Mouse (Mus musculus) lung, postnatal 25 days (tissue): Measurements from ENCODE around the gene Hoxa3.

Experiments used
- DNase-seq: peaks from one replicate; pipeline ENCODE4 v3.0.0; 2022; ENCODE audit warnings: low spot score

Gene Hoxa3

DNA sequence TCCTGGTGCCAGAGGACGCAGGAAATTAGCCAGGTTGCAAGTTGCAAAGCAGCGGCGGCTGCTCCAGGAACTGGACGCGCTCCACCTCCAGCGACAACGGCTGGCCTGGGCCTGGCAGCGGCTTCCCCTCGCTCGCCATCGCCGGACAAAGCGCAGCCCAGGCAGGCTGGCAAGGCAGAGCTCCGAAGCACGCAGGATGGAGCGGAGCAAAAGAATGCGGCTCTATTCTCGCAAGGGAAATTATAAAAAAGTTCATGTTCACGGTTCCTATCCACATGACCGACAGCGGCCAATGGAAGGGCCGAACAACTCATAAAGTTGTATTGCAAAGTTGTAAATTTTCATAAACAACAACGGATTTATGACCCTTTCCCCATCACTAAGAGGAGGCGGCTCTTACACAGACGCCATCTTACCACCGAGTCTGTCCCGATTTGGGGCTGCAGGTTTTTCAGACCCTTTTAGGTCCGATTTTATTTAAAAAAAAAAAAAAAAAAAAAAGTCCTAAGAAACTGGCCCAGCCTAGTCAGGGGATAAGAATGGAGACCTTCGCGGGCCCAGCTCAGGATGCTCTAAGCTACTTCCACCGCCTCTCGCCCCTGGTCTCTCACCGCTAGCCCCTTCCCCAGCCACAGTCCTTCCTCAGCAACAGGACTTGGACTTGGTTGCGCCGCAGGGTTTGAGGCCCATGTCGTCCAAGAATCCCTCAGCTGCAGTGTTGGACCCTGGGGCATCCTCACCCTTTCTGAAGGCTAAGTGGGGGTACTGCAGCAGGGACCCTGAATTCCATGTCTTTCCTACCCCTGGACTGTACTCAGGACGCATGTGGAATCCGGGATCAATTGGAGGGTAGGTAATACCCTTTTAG is at the start of gene Hoxa3, which contains the start of gene Gm28308:
Hoxa3 (minus strand) TSS at position 218 of the 868 bp plus-strand sequence.
Gm28308 (minus strand) TSS at position 221 of the 868 bp plus-strand sequence.
- DNase-seq = no peak

DNA sequence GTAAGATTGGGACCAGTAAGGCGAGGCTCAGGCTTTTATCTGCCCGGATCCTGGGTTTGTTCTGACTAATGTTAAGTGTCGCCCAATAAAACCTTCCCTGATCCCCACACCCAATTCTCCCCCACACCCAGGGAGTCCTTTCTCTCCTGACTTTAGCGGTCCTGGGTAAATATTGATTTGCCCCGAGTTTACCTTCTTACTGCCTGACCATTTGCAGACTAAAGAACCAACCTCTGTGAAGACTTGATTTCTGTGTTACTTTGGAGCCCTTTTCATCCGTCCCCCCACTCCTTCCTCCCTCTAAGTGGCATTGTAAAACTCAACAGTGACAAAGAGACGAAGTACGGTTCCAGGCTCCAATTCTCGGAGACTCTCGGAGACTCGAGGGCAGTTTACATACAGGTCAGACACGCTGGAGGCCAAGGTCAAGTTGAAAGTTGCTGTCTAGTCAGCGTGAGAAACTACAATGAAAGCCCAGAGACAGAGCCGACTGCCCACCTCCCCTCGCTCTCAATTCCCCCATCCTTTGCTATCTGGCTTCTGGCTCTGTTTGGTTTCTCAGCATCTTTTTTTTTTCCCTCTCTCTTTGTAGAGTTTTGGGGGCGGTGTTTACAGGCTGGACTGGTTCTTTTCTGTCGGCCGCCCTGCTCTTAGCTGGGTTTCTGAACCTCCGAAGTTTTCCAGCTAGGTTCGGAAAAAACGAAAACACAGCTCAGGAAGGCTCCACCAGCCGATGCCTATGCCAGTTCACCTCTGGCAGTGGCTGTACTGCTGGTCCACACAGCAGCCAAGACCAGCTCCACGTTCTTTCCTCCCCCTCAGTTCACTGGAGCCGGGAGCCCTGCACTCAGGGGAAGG is 49.6 kb upstream of the Hoxa3 start:
- DNase-seq = no peak

DNA sequence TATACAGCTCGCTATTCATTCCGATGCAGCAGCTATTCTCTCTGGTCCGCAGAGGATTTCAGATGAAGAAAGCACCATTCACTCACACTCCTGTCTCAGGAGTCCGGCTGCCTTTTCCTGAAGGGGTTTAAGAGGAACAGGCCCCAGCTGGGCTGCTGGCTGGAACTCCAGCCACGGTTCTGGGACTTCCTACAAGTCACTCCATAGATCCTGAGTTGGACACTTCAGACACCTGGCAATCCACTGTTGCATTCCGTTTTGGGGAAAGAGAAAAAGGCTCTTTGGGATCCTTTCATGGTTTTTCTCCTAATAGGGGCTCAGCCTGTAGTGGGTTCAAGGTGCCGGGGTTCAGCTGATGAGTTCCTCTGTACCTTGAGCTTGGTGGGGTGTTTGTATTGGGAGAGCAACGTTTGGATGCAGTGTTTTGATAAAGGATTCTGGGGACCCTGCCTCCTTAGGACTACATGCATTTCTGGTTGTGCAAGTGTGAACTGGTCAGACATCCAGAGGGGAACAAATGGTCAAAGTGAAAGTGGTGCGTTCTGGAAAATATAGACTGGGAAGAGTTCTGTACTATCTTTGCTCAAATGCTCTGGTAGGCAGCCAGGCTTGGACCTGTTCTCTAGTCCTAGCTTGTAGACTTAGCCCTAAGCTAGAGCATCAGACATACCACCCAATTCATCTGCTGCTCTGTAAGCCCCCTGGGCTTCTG is 48.8 kb upstream of the Hoxa3 start:
- no peak for DNase-seq

- DNase-seq = no peak
These were observed 47.8 kb upstream of the Hoxa3 start, which contains the start of gene Hoxa13 for GRCm38 (mm10) chr6:52260654-52261575. Gene Hoxa13, minus strand, starts transcription at chr6:52260880.

DNA sequence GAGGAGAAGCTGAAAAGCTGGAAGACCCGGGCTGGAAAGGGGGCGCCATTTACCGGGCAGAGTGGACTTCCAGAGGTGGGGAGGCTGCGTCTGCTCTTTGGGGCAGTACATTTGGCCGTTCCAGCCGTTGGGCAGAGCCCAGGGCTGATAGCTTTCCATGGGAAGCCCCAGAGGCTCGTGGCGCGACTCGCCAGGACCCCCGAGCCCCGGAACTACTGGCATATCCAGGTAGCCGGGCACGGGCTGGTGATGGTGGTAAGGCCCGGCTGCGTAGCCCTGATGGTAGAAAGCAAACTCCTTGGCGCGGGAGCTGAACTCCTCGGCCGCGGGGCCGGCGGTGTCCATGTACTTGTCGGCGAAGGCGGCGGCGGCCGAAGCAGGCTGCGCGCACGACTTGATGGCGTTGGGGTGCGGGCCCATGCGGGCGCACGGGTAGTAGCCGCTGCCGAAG is 46.7 kb upstream of the Hoxa3 start:
- DNase-seq = no peak

- no peak for DNase-seq
These were observed 46.1 kb upstream of the Hoxa3 start for GRCm38 (mm10) chr6:52259081-52259790.

DNA sequence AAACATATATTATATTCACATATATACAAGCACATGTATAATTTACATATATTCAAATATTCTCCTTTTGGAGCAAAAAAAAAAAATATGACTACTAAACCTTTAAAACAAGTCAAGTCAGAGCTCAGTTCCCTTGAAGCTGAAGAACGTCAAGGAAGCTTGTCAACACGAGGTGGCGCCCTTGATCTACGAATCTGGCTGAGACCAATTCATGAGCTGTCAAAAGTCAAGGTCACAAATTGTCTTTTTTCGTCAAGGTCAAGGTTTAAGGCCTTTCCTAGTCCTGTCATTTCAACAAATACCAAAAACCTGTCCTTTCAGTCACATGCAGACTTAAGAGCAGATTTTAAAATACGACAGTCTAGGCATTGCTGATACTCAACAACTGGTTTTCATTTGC is 43.8 kb upstream of the Hoxa3 start:
- peak; percentile 87 for DNase-seq

- no peak for DNase-seq
These were observed 40.7 kb upstream of the Hoxa3 start for GRCm38 (mm10) chr6:52253511-52254500.

DNA sequence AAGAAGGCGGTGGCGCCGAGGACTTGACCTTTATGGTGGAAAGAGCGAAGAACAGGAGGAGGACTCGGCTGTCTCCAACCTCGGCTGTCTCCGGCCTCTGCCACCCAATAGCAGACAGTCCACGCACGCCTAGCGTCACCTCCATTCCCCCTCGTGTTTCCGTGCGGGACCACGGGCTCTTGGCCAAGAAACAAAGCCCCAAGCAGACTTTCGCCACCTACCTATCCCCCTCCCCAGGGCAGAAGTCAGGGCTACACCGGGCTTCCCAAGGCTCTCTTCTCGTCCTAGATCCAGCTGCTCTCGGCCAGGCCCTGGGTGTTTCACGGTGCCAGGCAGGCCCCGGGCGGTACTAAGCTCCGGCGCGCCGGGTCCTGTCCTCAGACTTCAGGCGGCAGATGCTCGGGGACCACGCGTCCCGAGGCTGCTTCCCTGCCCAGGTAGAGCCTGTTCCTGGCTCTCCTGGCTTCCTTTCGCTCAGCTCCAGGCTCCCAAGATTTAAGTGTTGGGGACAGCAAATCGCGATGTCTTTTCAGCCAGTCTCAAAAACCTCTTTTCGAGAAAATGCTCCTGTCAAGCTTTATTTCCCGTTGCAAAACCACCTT is 39.7 kb upstream of the Hoxa3 start:
- DNase-seq = no peak

GRCm38 (mm10) chr6:52252016-52252774 is 39.1 kb upstream of the Hoxa3 start:
- no peak for DNase-seq

- no peak for DNase-seq
These were observed 38.2 kb upstream of the Hoxa3 start for GRCm38 (mm10) chr6:52251177-52251879.

DNA sequence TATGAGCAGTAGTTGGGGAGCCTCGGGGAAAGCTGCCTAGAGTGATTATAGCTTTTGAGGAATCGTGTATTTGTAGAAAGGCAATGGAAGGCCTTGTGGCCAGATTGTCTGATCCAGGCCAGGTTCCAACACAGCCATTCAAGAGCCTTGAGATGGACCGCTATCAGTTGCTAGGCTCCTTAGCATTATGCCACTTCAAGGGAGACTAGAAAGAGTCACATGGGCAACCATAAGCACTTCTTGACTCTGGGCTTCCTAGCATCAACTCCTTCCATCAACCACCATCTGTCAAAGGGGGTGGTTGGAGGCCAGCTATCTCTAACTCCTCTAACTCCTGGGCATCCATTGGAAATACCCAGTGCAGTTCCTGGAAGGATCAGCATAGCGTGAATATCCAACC is 36.7 kb upstream of the Hoxa3 start:
- DNase-seq = no peak

GRCm38 (mm10) chr6:52249415-52249738 is 36.2 kb upstream of the Hoxa3 start:
- no peak for DNase-seq

- DNase-seq = no peak
These were observed 35.7 kb upstream of the Hoxa3 start for GRCm38 (mm10) chr6:52248638-52249414.

GRCm38 (mm10) chr6:52247766-52248637 is 34.9 kb upstream of the Hoxa3 start:
- DNase-seq = no peak

DNA sequence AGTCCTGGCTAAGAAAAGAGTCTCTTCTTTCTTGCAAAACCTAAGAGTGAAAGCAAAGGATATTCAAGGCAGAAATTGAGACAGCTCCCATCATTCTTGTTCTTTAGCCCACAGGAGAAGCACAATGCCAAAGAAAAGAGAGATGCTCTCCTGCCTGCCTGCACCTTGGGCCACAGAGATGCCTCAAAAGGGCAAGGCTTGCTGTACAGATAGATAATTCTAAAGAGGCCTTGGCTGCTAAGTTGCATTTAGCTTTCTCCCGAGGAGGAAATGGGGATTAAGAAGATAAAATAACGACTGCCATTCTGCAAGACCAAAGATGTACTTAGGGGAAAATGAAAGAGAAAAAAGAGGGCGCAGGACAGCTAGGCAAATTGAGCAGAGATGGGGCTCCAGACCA is 33.8 kb upstream of the Hoxa3 start:
- no peak for DNase-seq
